Mouse (Mus musculus) liver, postnatal 0 days (tissue): ENCODE measurements at regions not wholly inside any gene's neighbourhood (a gene's known extent, or its start where the extent isn't known, plus 50 kb on each side); places are given as distances from the start of the nearest gene placed in this dataset.

ENCODE experiments used
- ATAC-seq: fragments of 200-750 bp; cut with Nextera tagmentation; 2 replicates; pipeline ENCODE4 v1.8.0; 2017; ENCODE audit warnings: mild to moderate bottlenecking, moderate library complexity
- DNase-seq: peaks from one replicate; pipeline ENCODE4 v3.0.0-alpha.2; 2016
- H3K27ac ChIP-seq: fragments of 300-500 bp; sonication (generic); 2 replicates; pipeline ENCODE4 v1.5.1; 2014; ENCODE audit warnings: antibody characterized with exemption, moderate library complexity, mild to moderate bottlenecking, low read depth
- H3K27me3 ChIP-seq: fragments of 300-500 bp; sonication (generic); 2 replicates; pipeline ENCODE4 v1.6.1; 2014; ENCODE audit warnings: low read length, control low read depth, mixed read lengths; ENCODE audit not compliant: insufficient read depth
- H3K36me3 ChIP-seq: fragments of 300-500 bp; sonication (generic); replicated peaks from 2 replicates; pipeline ENCODE4 v1.6.1; 2014; ENCODE audit warnings: mild to moderate bottlenecking, control low read depth, low read length, moderate library complexity, mixed read lengths; ENCODE audit not compliant: insufficient read depth
- H3K4me1 ChIP-seq: fragments of 300-500 bp; sonication (generic); 2 replicates; pipeline ENCODE4 v1.6.1; 2014; ENCODE audit warnings: antibody characterized with exemption, mild to moderate bottlenecking, control low read depth; ENCODE audit not compliant: insufficient read depth
- H3K4me2 ChIP-seq: fragments of 300-500 bp; sonication (generic); 2 replicates; pipeline ENCODE4 v1.6.1; 2014; ENCODE audit warnings: low read depth, mild to moderate bottlenecking, low read length, moderate library complexity, mixed read lengths
- H3K4me3 ChIP-seq: fragments of 300-500 bp; sonication (generic); 2 replicates; pipeline ENCODE4 v1.5.1; 2014; ENCODE audit warnings: low read depth, low read length
- H3K9ac ChIP-seq: fragments of 300-500 bp; sonication (generic); replicated peaks from 2 replicates; pipeline ENCODE4 v1.6.1; 2014; ENCODE audit warnings: mild to moderate bottlenecking, moderate library complexity
- H3K9me3 ChIP-seq: fragments of 300-500 bp; sonication (generic); 2 replicates; pipeline ENCODE4 v1.6.1; 2016; ENCODE audit warnings: mild to moderate bottlenecking, control low read depth, low read length, mixed read lengths
- CTCF ChIP-seq: sonication (generic); IDR thresholded peaks from 2 replicates; pipeline ENCODE4 v1.5.1; 2016; ENCODE audit warnings: antibody characterized with exemption, low read depth
- EP300 ChIP-seq: IDR thresholded peaks from 2 replicates; pipeline ENCODE4 v1.6.1; 2016; ENCODE audit warnings: antibody characterized with exemption, low read depth, mild to moderate bottlenecking
- WGBS: fragments of 180-500 bp; shearing (Covaris S2); extraction: QIAGEN DNeasy Blood & Tissue Kit; methylation state at CpG from one replicate; pipeline ENCODE4 v1.1.7; 2014; ENCODE audit not compliant: insufficient replicate concordance; 5-methylcytosine and 5-hydroxymethylcytosine counted together

GRCm38 (mm10) chr3:139780054-139780453 lies 574.6 kb downstream of the Stpg2 start:
- Histone ChIP-seq H3K27ac (no peak overlapping the region), H3K9ac (no peak overlapping the region), H3K36me3 (no peaks in the 10 kb centered on the region), H3K4me3 (no peak overlapping the region), H3K9me3 (no peaks in the 10 kb centered on the region), H3K27me3 (no peaks in the 10 kb centered on the region), H3K4me2 (no peak overlapping the region), H3K4me1 (no peaks in the 10 kb centered on the region)
- no peak for DNase-seq
- no peak; the same call in 1 of the 2 replicates for ATAC-seq
- 54% methylated on average over 6 of the region's 6 CpGs for WGBS
- TF ChIP-seq EP300, result no peak
- TF ChIP-seq CTCF, result no peak

GRCm38 (mm10) chr3:139783406-139783805 lies 577.9 kb downstream of the Stpg2 start:
- no peak overlapping the region for H3K4me2 ChIP-seq
- H3K4me3 ChIP-seq, result no peak overlapping the region
- no peak for DNase-seq
- H3K36me3 ChIP-seq, result no peaks in the 10 kb centered on the region
- 80% methylated on average over 3 of the region's 3 CpGs for WGBS
- no peaks in the 10 kb centered on the region for H3K27me3 ChIP-seq
- no peak overlapping the region for H3K9ac ChIP-seq
- H3K27ac ChIP-seq, result no peak overlapping the region
- no peaks in the 10 kb centered on the region for H3K9me3 ChIP-seq
- no peak for TF ChIP-seq CTCF
- ATAC-seq, result no peak
- no peaks in the 10 kb centered on the region for H3K4me1 ChIP-seq

- ATAC-seq (no peak), DNase-seq (no peak)
- TF ChIP-seq EP300, result no peak
- TF ChIP-seq CTCF, result no peak
- Histone ChIP-seq H3K27ac (no peak overlapping the region), H3K36me3 (no peaks in the 10 kb centered on the region), H3K27me3 (no peaks in the 10 kb centered on the region), H3K9me3 (no peaks in the 10 kb centered on the region), H3K4me1 (no peaks in the 10 kb centered on the region), H3K9ac (no peak overlapping the region), H3K4me3 (no peak overlapping the region), H3K4me2 (no peak overlapping the region)
- WGBS, result 50% methylated on average over 1 of the region's 1 CpGs
Observed at GRCm38 (mm10) chr3:139786510-139786909, 581.0 kb downstream of the Stpg2 start.

- H3K4me1 ChIP-seq, result no peaks in the 10 kb centered on the region
- no peak overlapping the region for H3K9ac ChIP-seq
- no peak for DNase-seq
- H3K36me3 ChIP-seq, result no peaks in the 10 kb centered on the region
- H3K4me3 ChIP-seq, result no peak overlapping the region
- H3K27me3 ChIP-seq, result no peaks in the 10 kb centered on the region
- ATAC-seq, result no peak
- H3K4me2 ChIP-seq, result no peak overlapping the region
- H3K27ac ChIP-seq, result no peak overlapping the region
- TF ChIP-seq EP300 (no peak), CTCF (no peak)
- H3K9me3 ChIP-seq, result no peaks in the 10 kb centered on the region
- WGBS, result 39% methylated on average over 2 of the region's 2 CpGs
Observed at GRCm38 (mm10) chr3:139788854-139789253, 583.4 kb downstream of the Stpg2 start.

- H3K4me1 ChIP-seq, result no peaks in the 10 kb centered on the region
- no peak overlapping the region for H3K27ac ChIP-seq
- H3K4me2 ChIP-seq, result no peak overlapping the region
- no peak overlapping the region for H3K4me3 ChIP-seq
- ATAC-seq, result no peak
- no peak overlapping the region for H3K9ac ChIP-seq
- H3K27me3 ChIP-seq, result no peaks in the 10 kb centered on the region
- TF ChIP-seq EP300 (no peak), CTCF (no peak)
- no peak for DNase-seq
- no peaks in the 10 kb centered on the region for H3K9me3 ChIP-seq
- no peaks in the 10 kb centered on the region for H3K36me3 ChIP-seq
- 68% methylated on average over 1 of the region's 1 CpGs for WGBS
Observed at GRCm38 (mm10) chr3:139796685-139797084, 591.2 kb downstream of the Stpg2 start.

- no peak overlapping the region for H3K27ac ChIP-seq
- 67% methylated on average over 2 of the region's 2 CpGs for WGBS
Observed at GRCm38 (mm10) chr3:139799059-139799458, 593.6 kb downstream of the Stpg2 start.

More at GRCm38 (mm10) chr3:139799059-139799458, 593.6 kb downstream of the Stpg2 start:
- H3K27me3 ChIP-seq, result no peaks in the 10 kb centered on the region
- no peak for ATAC-seq
- H3K4me2 ChIP-seq, result no peak overlapping the region
- H3K9ac ChIP-seq, result no peak overlapping the region
- no peak for DNase-seq
- H3K4me3 ChIP-seq, result no peak overlapping the region
- TF ChIP-seq CTCF, result no peak
- no peak for TF ChIP-seq EP300
- no peaks in the 10 kb centered on the region for H3K36me3 ChIP-seq
- no peaks in the 10 kb centered on the region; the same call in 1 of the 2 replicates for H3K9me3 ChIP-seq
- no peaks in the 10 kb centered on the region for H3K4me1 ChIP-seq
